Mouse (Mus musculus): ENCODE results near the gene Gm10309.

GRCm38 (mm10) chr17:86546529-86546928, 41.5 kb upstream of the Gm10309 start:
- no peak for TF ChIP-seq CTCF (IDR thresholded peaks at IDR 0.05)
- no peak for TF ChIP-seq POLR2A (IDR thresholded peaks at IDR 0.05; ENCODE audit: insufficient read depth, low read depth, low read length)
